Mouse (Mus musculus) thymus, postnatal 0 days (tissue): ENCODE measurements around the gene Scgb1b29. TPM values are rescaled to one million over a fixed set of nuclear protein-coding genes. Genes with fewer than 3 reads are reported as not detected.
"Not testable (repeated sequence)": the region's sequence is repeated elsewhere in the genome, so short reads cannot be mapped to it uniquely, and the experiment has no call there.

Experiments used
- DNase-seq: peaks from one replicate; pipeline ENCODE4 v3.0.0-alpha.2; 2015; ENCODE audit warnings: low spot score
- polyA plus RNA-seq: library from polyadenylated mRNA; unstranded; fragments of >200 nt; fragmentation: Nextera tagmentation; extraction: Ambion mirVana; gene quantifications from 2 replicates; pipeline ENCODE4 v1.2.1, GENCODE M21; 2015

The Scgb1b29 gene
- polyA plus RNA-seq, result not detected in 2 replicates

- DNase-seq, result not testable (repeated sequence)
Observed at GRCm38 (mm10) chr7:32441241-32441640, at the start of gene Scgb1b29. Gene Scgb1b29 (plus strand): TSS chr7:32441541.

- not testable (repeated sequence) for DNase-seq
Observed at GRCm38 (mm10) chr7:32428636-32429035, 12.7 kb upstream of the Scgb1b29 start.

Other genes with a start within 250 kb of the Scgb1b29 start
- gene Scgb2b11, start 230.4 kb upstream of the Scgb1b29 start, polyA plus RNA-seq, result not detected in 2 replicates
- gene Scgb1b11, start 218.7 kb upstream of the Scgb1b29 start, polyA plus RNA-seq, result not detected in 2 replicates
- not detected in 2 replicates for gene Scgb2b12, start 114.3 kb upstream of the Scgb1b29 start, polyA plus RNA-seq
- not detected in 2 replicates for gene Scgb1b12, start 107.4 kb upstream of the Scgb1b29 start, polyA plus RNA-seq